Mouse (Mus musculus) lung, postnatal 10 days (tissue): ENCODE results near the gene Olfr50.

Source experiments
- DNase-seq: peaks from one replicate; pipeline ENCODE4 v3.0.0; 2021

Gene Olfr50

DNA sequence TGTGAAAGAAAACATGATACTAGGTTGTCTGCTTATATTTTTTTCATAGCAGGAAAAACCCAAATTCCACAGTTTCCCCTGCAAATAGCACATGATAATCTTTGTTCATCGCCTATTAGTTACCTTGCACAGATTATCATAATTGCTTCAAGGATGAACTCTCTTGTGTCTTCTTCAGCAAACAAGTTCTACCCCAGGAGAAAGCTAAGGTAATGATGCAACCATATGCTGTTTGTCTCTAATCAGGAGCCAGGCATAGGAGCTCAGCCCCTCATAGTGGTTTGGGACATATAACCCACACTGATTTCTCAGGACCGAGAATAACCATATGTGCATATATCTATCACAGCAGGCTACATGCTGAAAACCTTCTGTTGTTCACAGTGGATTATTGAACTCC lies at the start of gene Olfr50:
Gene Olfr50, plus strand, starts transcription at position 301 of the 400 bp plus-strand sequence.
- DNase-seq, result no peak

GRCm38 (mm10) chr2:36783976-36784375 lies 6.4 kb upstream of the Olfr50 start, which contains the start of gene Olfr348:
Olfr348 (plus strand) TSS chr2:36784276.
- DNase-seq, result no peak

- no peak for DNase-seq
Observed at GRCm38 (mm10) chr2:36816932-36817331, 26.6 kb downstream of the Olfr50 start, which contains the start of gene Olfr3. Olfr3 (minus strand) TSS chr2:36817032.

- no peak for DNase-seq
Observed at GRCm38 (mm10) chr2:36846010-36846409, 55.7 kb downstream of the Olfr50 start, which contains the start of gene Olfr350. Olfr350 (plus strand) TSS chr2:36846310.
